Mouse (Mus musculus): Measurements from ENCODE around the gene Inca1. TPM values are rescaled to one million over a fixed set of nuclear protein-coding genes. Genes with fewer than 3 reads are reported as not detected.

The Inca1 gene
- polyA plus RNA-seq, 1 experiment from 2014 or later: 0.95 TPM

DNA sequence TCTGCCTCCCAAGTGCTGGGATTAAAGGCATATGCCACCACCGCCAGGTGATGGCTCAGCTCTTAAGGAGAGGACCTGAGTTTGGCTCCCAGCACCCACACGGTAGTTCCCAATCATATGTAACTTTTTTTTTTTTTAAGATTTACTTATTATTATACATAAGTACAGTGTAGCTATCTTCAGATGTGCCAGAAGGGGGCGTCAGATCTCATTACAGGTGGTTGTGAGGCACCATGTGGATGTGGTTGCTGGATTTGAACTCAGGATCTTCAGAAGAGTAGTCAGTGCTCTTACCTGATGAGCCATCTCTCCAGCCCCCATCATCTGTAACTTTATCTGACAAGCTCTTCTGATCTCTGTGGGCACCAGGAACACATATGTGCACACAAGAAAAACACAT is 2.6 kb downstream of the Inca1 start:
- no peaks in the 10 kb centered on the region for H3K9me3 ChIP-seq (ENCODE audit: control insufficient read depth, low read length)
- H3K4me1 ChIP-seq (ENCODE audit: control insufficient read depth, insufficient read depth, low read length): peaks cover 18% of the 10 kb centered on the region
- H3K4me3 ChIP-seq (replicated peaks; ENCODE audit: low read depth, low read length): no peak overlapping the region
- no peak overlapping the region for H3K9ac ChIP-seq (replicated peaks; ENCODE audit: low read length)
- DNase-seq (no peak), ATAC-seq (ENCODE audit: low FRiP score, low TSS enrichment) (no peak)
- no peaks in the 10 kb centered on the region for H3K36me3 ChIP-seq (ENCODE audit: control insufficient read depth, insufficient read depth, low read length)
- H3K4me2 ChIP-seq (ENCODE audit: low read length): no peak overlapping the region
- no peaks in the 10 kb centered on the region for H3K27me3 ChIP-seq (ENCODE audit: control insufficient read depth, insufficient read depth, low read length)
- 75% methylated on average over 3 of the region's 3 CpGs for WGBS
- H3K27ac ChIP-seq (replicated peaks; ENCODE audit: low read depth, low read length): no peak overlapping the region

DNA sequence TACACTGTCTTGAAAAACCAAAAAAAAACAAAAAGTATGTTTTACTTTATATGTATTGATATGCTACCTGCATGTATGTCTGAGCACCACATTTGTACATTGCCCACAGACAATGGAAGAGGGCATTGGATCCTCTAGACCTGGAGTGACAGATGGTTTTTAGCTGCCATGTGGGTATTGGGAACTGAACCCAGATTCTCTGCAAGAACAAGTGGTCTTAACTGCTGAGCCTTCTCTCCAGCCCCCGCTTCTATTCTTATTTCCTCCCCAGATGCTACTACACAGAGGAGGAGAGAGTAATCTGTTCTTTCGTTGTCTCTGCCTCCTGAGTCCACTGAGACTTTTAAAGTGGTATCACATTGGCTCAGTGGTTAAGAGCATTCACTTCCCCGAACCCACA is 6.5 kb downstream of the Inca1 start:
- H3K4me2 ChIP-seq (ENCODE audit: low read length): no peak overlapping the region
- WGBS: 68% methylated on average over 3 of the region's 3 CpGs

DNA sequence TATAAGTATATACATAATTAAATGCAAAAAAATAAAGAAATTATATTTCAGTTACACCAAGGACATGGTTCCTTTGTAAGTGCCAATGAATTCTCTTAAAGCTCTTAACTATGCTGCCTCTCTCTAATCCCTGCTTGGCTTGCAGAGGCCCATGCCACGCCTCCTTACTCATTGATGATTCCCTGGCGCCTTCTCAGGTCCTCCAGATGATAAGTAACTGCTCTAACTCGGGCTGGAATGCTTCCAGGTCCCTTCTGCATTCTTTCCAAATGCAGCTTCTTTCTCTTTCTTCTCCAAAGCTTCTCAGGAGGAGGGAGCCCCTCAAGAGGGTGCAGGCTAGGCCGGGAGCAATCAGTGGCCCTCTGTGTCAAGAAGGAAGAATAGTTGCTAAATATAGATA is 10.4 kb downstream of the Inca1 start:
- H3K9ac ChIP-seq (replicated peaks; ENCODE audit: low read length): no peak overlapping the region
- H3K4me2 ChIP-seq (ENCODE audit: low read length): no peak overlapping the region
- no peaks in the 10 kb centered on the region for H3K27me3 ChIP-seq (ENCODE audit: control insufficient read depth, insufficient read depth, low read length)
- 53% methylated on average over 4 of the region's 4 CpGs for WGBS
- ATAC-seq (ENCODE audit: low FRiP score, low TSS enrichment): no peak
- H3K27ac ChIP-seq (replicated peaks; ENCODE audit: low read depth, low read length): no peak overlapping the region
- no peak for DNase-seq
- no peaks in the 10 kb centered on the region for H3K36me3 ChIP-seq (ENCODE audit: control insufficient read depth, insufficient read depth, low read length)
- H3K9me3 ChIP-seq (ENCODE audit: control insufficient read depth, low read length): no peaks in the 10 kb centered on the region
- H3K4me1 ChIP-seq (ENCODE audit: control insufficient read depth, insufficient read depth, low read length): peaks cover 18% of the 10 kb centered on the region
- H3K4me3 ChIP-seq (replicated peaks; ENCODE audit: low read depth, low read length): no peak overlapping the region

More for the DNA sequence above, 6.5 kb downstream of the Inca1 start:
- Histone ChIP-seq H3K9ac (replicated peaks; ENCODE audit: low read length) (no peak overlapping the region), H3K27ac (replicated peaks; ENCODE audit: low read depth, low read length) (no peak overlapping the region), H3K27me3 (ENCODE audit: control insufficient read depth, insufficient read depth, low read length) (no peaks in the 10 kb centered on the region), H3K4me1 (ENCODE audit: control insufficient read depth, insufficient read depth, low read length) (peaks cover 6% of the 10 kb centered on the region), H3K4me3 (replicated peaks; ENCODE audit: low read depth, low read length) (no peak overlapping the region), H3K9me3 (ENCODE audit: control insufficient read depth, low read length) (no peaks in the 10 kb centered on the region), H3K36me3 (ENCODE audit: control insufficient read depth, insufficient read depth, low read length) (no peaks in the 10 kb centered on the region)
- DNase-seq (no peak), ATAC-seq (ENCODE audit: low FRiP score, low TSS enrichment) (no peak)

DNA sequence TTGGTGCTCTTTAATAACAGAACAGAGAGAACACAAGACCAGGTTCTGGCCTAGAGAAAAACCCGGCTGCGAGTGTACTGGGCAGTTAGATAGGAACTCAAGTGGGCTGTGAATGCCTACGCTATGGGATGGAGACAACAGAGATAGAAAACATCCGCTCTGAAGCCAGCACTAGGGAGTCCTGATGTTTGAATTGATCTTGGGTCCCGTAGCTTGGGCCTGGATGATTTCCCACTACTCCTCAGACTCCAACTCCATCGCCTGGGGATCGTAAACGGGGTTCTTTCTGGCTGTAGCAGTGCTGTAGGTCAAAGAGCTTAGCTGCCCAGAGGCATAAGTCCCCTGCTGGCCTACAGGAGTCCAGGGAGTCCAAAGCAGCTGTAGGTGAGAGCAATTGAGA is 11.6 kb downstream of the Inca1 start:
- Histone ChIP-seq H3K4me3 (replicated peaks; ENCODE audit: low read depth, low read length) (peak overlapping the region; percentile 91), H3K9me3 (ENCODE audit: control insufficient read depth, low read length) (no peaks in the 10 kb centered on the region), H3K27me3 (ENCODE audit: control insufficient read depth, insufficient read depth, low read length) (no peaks in the 10 kb centered on the region), H3K27ac (replicated peaks; ENCODE audit: low read depth, low read length) (peak overlapping the region; percentile 85), H3K4me2 (ENCODE audit: low read length) (peak overlapping the region; percentile 85), H3K9ac (replicated peaks; ENCODE audit: low read length) (peak overlapping the region; percentile 84), H3K36me3 (ENCODE audit: control insufficient read depth, insufficient read depth, low read length) (peaks cover 12% of the 10 kb centered on the region), H3K4me1 (ENCODE audit: control insufficient read depth, insufficient read depth, low read length) (peaks cover 18% of the 10 kb centered on the region)
- ATAC-seq (ENCODE audit: low FRiP score, low TSS enrichment) (no peak), DNase-seq (no peak)
- WGBS: 9% methylated on average over 8 of the region's 8 CpGs

DNA sequence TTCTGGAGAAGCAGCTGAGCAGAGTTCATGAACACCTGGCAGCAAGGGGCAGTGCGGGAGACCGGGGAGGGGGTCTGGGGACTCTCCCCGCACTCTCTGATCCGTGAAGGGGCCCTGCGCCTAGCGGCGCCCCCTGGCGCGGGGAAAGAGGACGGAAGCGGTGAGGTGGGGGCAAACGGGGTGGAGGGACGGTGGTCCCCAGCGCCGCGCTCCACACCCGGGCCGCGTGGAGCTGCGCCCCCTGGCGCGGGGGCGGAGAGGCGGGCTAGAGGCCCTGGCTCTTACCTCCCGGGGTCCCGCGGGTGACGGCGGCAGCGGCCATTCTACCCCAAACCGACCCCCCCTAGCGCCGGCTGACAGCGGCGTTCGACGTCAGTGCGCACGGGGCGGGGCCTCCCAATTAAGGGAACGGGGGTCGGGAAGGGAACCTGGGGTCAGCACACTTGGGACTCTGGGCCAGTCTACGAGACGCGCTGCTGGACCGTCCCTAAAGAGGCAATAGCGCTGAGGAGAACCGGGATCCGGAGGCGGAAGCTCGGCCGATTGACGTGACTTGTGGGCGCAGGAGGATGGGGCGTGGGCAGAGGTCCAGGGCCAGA is 12.3 kb downstream of the Inca1 start, which contains the start of gene Camta2:
Gene Camta2 (minus strand): TSS at position 505 of the 599 bp plus-strand sequence.
- peak; percentile 91 for DNase-seq
- Histone ChIP-seq H3K4me1 (ENCODE audit: control insufficient read depth, insufficient read depth, low read length) (peaks cover 21% of the 10 kb centered on the region), H3K9ac (replicated peaks; ENCODE audit: low read length) (peak within 1 kb of the TSS; percentile 84), H3K9me3 (ENCODE audit: control insufficient read depth, low read length) (no peaks in the 10 kb centered on the region), H3K4me3 (replicated peaks; ENCODE audit: low read depth, low read length) (peak within 1 kb of the TSS; percentile 91), H3K4me2 (ENCODE audit: low read length) (peak within 1 kb of the TSS; percentile 85), H3K27ac (replicated peaks; ENCODE audit: low read depth, low read length) (peak within 1 kb of the TSS; percentile 85), H3K27me3 (ENCODE audit: control insufficient read depth, insufficient read depth, low read length) (no peaks in the 10 kb centered on the region), H3K36me3 (ENCODE audit: control insufficient read depth, insufficient read depth, low read length) (peaks cover 18% of the 10 kb centered on the region)
- peak; percentile 85 for ATAC-seq (ENCODE audit: low FRiP score, low TSS enrichment)
- WGBS: under 1% methylated on average over 55 of the region's 55 CpGs

DNA sequence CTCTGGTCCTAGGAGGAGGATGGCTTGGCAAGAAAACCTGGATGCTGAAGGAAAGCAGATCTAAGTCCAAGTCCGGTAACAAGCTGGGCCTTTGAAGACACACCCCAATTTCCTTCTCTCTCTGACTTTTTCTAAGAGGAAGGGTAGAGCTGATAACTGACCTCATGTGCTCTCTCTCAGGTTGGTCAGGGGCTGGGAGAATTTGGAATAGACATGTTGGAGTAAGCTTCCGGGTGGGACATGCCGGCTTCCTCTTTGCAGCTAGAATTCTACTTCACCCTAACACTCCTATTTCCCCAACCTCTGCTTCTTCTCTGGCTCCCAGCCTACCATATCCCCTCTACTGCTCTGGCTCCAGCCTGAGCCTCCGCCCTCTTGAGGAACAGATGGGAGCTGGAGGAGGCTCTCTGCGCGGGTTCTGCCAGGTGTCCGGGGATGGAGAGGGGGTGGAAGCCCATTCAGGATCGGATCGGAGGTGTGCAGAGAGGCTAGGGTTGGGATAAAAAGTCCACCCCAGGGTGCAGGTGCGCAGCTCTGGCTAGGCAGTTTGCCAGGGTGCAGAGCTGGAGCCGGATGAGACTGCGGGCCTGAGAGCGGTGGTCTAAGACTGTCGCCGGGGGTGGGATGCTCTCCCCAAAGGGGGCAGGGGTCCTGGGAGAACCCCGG is 12.9 kb downstream of the Inca1 start:
- Histone ChIP-seq H3K4me1 (ENCODE audit: control insufficient read depth, insufficient read depth, low read length) (peaks cover 28% of the 10 kb centered on the region), H3K27ac (replicated peaks; ENCODE audit: low read depth, low read length) (peak overlapping the region; percentile 85), H3K4me3 (replicated peaks; ENCODE audit: low read depth, low read length) (peak overlapping the region; percentile 91), H3K36me3 (ENCODE audit: control insufficient read depth, insufficient read depth, low read length) (peaks cover 25% of the 10 kb centered on the region), H3K9ac (replicated peaks; ENCODE audit: low read length) (peak overlapping the region; percentile 84), H3K27me3 (ENCODE audit: control insufficient read depth, insufficient read depth, low read length) (no peaks in the 10 kb centered on the region), H3K4me2 (ENCODE audit: low read length) (peak overlapping the region; percentile 85), H3K9me3 (ENCODE audit: control insufficient read depth, low read length) (no peaks in the 10 kb centered on the region)
- DNase-seq (peak; percentile 59), ATAC-seq (ENCODE audit: low FRiP score, low TSS enrichment) (peak; percentile 63; the same call in 1 of the 2 replicates)
- 4% methylated on average over 16 of the region's 16 CpGs for WGBS

DNA sequence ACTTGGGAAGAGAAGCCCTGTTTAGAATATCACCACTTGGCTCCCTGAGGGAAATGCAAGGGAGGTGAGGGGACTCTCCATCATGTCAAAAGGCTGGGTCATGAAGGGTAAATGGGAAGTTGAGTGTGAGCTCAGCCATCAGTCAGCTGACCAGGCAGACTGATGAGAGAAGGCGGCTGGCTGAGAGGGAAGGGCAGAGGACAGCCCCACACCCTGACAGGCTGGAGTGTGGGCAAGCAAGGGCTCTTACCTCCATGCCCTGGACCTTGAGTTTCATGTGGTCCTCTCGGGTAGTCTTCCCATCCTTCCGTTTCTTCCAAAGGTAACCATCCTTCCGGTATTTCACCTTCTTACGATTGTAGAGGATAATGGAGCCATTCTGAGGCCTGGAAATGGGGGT is 16.3 kb downstream of the Inca1 start:
- no peak overlapping the region for H3K9ac ChIP-seq (replicated peaks; ENCODE audit: low read length)
- no peak overlapping the region for H3K4me3 ChIP-seq (replicated peaks; ENCODE audit: low read depth, low read length)

DNA sequence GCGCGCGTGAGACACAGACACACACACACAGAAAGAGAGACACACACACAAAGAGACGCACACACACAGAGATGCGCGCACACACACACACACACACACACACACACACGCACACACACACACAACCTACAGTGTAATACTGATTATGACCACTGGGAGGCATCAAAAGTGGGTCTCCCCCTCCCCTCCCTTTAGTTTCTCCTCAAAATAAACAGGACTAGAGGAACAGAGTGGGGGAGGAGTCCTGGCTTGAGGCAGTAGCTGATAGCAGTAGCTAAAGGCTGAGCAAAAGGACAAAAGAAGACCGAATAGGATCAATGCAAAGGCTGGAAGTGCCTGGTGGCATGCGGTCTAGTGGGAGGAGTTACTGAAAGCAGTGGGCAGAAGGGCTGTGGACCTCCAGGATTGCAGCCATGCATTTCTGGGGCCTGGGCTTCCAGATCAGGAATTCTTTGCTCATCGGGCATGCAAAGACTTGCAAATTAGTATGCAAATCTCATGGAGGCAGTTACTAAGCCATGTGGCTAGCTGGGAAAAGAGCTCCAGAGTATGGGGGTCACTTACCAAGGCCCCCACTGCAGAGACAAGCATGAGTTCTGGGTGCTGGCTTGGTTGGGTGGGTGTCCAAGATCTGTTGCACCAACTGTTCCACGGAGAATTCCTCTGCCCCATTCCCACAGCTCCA is 17.9 kb downstream of the Inca1 start:
- DNase-seq: peak; percentile 85
- peak overlapping the region; percentile 62 for H3K27ac ChIP-seq (replicated peaks; ENCODE audit: low read depth, low read length)
- ATAC-seq (ENCODE audit: low FRiP score, low TSS enrichment): peak; percentile 73
- no peaks in the 10 kb centered on the region for H3K9me3 ChIP-seq (ENCODE audit: control insufficient read depth, low read length)
- H3K4me3 ChIP-seq (replicated peaks; ENCODE audit: low read depth, low read length): no peak overlapping the region
- H3K27me3 ChIP-seq (ENCODE audit: control insufficient read depth, insufficient read depth, low read length): no peaks in the 10 kb centered on the region
- H3K36me3 ChIP-seq (ENCODE audit: control insufficient read depth, insufficient read depth, low read length): peaks cover 50% of the 10 kb centered on the region
- WGBS: 8% methylated on average over 11 of the region's 11 CpGs
- peak overlapping the region; percentile 19; the same call in 1 of the 2 replicates for H3K4me2 ChIP-seq (ENCODE audit: low read length)
- H3K9ac ChIP-seq (replicated peaks; ENCODE audit: low read length): no peak overlapping the region
- H3K4me1 ChIP-seq (ENCODE audit: control insufficient read depth, insufficient read depth, low read length): peaks cover 17% of the 10 kb centered on the region

More for the DNA sequence above, 16.3 kb downstream of the Inca1 start:
- Histone ChIP-seq H3K36me3 (ENCODE audit: control insufficient read depth, insufficient read depth, low read length) (peaks cover 43% of the 10 kb centered on the region), H3K4me1 (ENCODE audit: control insufficient read depth, insufficient read depth, low read length) (peaks cover 24% of the 10 kb centered on the region), H3K27ac (replicated peaks; ENCODE audit: low read depth, low read length) (no peak overlapping the region), H3K27me3 (ENCODE audit: control insufficient read depth, insufficient read depth, low read length) (no peaks in the 10 kb centered on the region), H3K4me2 (ENCODE audit: low read length) (no peak overlapping the region), H3K9me3 (ENCODE audit: control insufficient read depth, low read length) (no peaks in the 10 kb centered on the region)
- DNase-seq (no peak), ATAC-seq (ENCODE audit: low FRiP score, low TSS enrichment) (no peak)
- WGBS: 93% methylated on average over 5 of the region's 5 CpGs

Measured in midbrain, embryonic 14.5 days (tissue).